Mouse (Mus musculus): ENCODE data around the gene Il17rb. TPM values are rescaled to one million over a fixed set of nuclear protein-coding genes. Genes with fewer than 3 reads are reported as not detected.

Il17rb gene
- polyA plus RNA-seq, 1 experiment from 2014 or later, result 1.1 TPM

- no peak for ATAC-seq (ENCODE audit: low FRiP score, low read depth)
- no peaks in the 10 kb centered on the region for H3K9me3 ChIP-seq
- H3K4me2 ChIP-seq (replicated peaks), result no peak overlapping the region
- H3K36me3 ChIP-seq, result no peaks in the 10 kb centered on the region
- no peak overlapping the region for H3K4me3 ChIP-seq
- H3K9ac ChIP-seq, result no peak overlapping the region
- no peaks in the 10 kb centered on the region for H3K4me1 ChIP-seq
- no peak overlapping the region for H3K27ac ChIP-seq
- H3K27me3 ChIP-seq, result no peaks in the 10 kb centered on the region
- 54% methylated on average over 8 of the region's 8 CpGs for WGBS
Observed at GRCm38 (mm10) chr14:30033405-30033804, 24.7 kb upstream of the Il17rb start.

- ATAC-seq (ENCODE audit: low FRiP score, low read depth), result no peak
- no peaks in the 10 kb centered on the region for H3K9me3 ChIP-seq
Observed at GRCm38 (mm10) chr14:30027378-30027777, 18.7 kb upstream of the Il17rb start.

GRCm38 (mm10) chr14:30024387-30024786, 15.7 kb upstream of the Il17rb start:
- H3K27ac ChIP-seq, result no peak overlapping the region
- WGBS, result 52% methylated on average over 7 of the region's 7 CpGs
- H3K9ac ChIP-seq, result no peak overlapping the region
- no peaks in the 10 kb centered on the region for H3K9me3 ChIP-seq
- no peaks in the 10 kb centered on the region for H3K36me3 ChIP-seq
- ATAC-seq (ENCODE audit: low FRiP score, low read depth), result no peak
- no peak overlapping the region for H3K4me3 ChIP-seq
- no peaks in the 10 kb centered on the region for H3K4me1 ChIP-seq
- no peak overlapping the region for H3K4me2 ChIP-seq (replicated peaks)
- no peaks in the 10 kb centered on the region for H3K27me3 ChIP-seq

More at GRCm38 (mm10) chr14:30027378-30027777, 18.7 kb upstream of the Il17rb start:
- H3K4me1 ChIP-seq, result no peaks in the 10 kb centered on the region
- no peak overlapping the region for H3K4me2 ChIP-seq (replicated peaks)
- H3K27me3 ChIP-seq, result no peaks in the 10 kb centered on the region
- WGBS, result 53% methylated on average over 2 of the region's 2 CpGs
- no peak overlapping the region for H3K4me3 ChIP-seq
- no peak overlapping the region for H3K9ac ChIP-seq
- H3K36me3 ChIP-seq, result no peaks in the 10 kb centered on the region
- H3K27ac ChIP-seq, result no peak overlapping the region

- H3K27ac ChIP-seq, result no peak overlapping the region
- no peak for ATAC-seq (ENCODE audit: low FRiP score, low read depth)
- no peaks in the 10 kb centered on the region for H3K9me3 ChIP-seq
- H3K9ac ChIP-seq, result no peak overlapping the region
- no peaks in the 10 kb centered on the region for H3K4me1 ChIP-seq
- H3K4me3 ChIP-seq, result no peak overlapping the region
- H3K27me3 ChIP-seq, result no peaks in the 10 kb centered on the region
- H3K4me2 ChIP-seq (replicated peaks), result no peak overlapping the region
- WGBS, result 87% methylated on average over 6 of the region's 6 CpGs
- H3K36me3 ChIP-seq, result no peaks in the 10 kb centered on the region
Observed at GRCm38 (mm10) chr14:30022471-30022870, 13.8 kb upstream of the Il17rb start.

GRCm38 (mm10) chr14:30019792-30020575, 11.3 kb upstream of the Il17rb start:
- Histone ChIP-seq H3K27ac (no peak overlapping the region), H3K9me3 (no peaks in the 10 kb centered on the region), H3K27me3 (no peaks in the 10 kb centered on the region), H3K4me2 (replicated peaks) (no peak overlapping the region), H3K36me3 (no peaks in the 10 kb centered on the region), H3K4me3 (no peak overlapping the region), H3K4me1 (no peaks in the 10 kb centered on the region), H3K9ac (no peak overlapping the region)
- 33% methylated on average over 9 of the region's 9 CpGs for WGBS
- no peak for ATAC-seq (ENCODE audit: low FRiP score, low read depth)

GRCm38 (mm10) chr14:30019375-30019774, 10.7 kb upstream of the Il17rb start:
- ATAC-seq (ENCODE audit: low FRiP score, low read depth), result no peak
- Histone ChIP-seq H3K4me1 (no peaks in the 10 kb centered on the region), H3K36me3 (no peaks in the 10 kb centered on the region), H3K9me3 (no peaks in the 10 kb centered on the region), H3K27ac (no peak overlapping the region), H3K4me2 (replicated peaks) (no peak overlapping the region), H3K4me3 (no peak overlapping the region), H3K9ac (no peak overlapping the region), H3K27me3 (no peaks in the 10 kb centered on the region)
- 94% methylated on average over 8 of the region's 8 CpGs for WGBS

- no peaks in the 10 kb centered on the region for H3K36me3 ChIP-seq
- no peaks in the 10 kb centered on the region for H3K27me3 ChIP-seq
- H3K9me3 ChIP-seq, result no peaks in the 10 kb centered on the region
- H3K4me3 ChIP-seq, result no peak overlapping the region
- no peaks in the 10 kb centered on the region for H3K4me1 ChIP-seq
- no peak overlapping the region for H3K4me2 ChIP-seq (replicated peaks)
- no peak for ATAC-seq (ENCODE audit: low FRiP score, low read depth)
- no peak overlapping the region for H3K9ac ChIP-seq
- WGBS, result 92% methylated on average over 6 of the region's 6 CpGs
- H3K27ac ChIP-seq, result no peak overlapping the region
Observed at GRCm38 (mm10) chr14:30018846-30019245, 10.2 kb upstream of the Il17rb start.

- Histone ChIP-seq H3K9ac (no peak overlapping the region), H3K4me3 (no peak overlapping the region), H3K36me3 (no peaks in the 10 kb centered on the region), H3K4me2 (replicated peaks) (no peak overlapping the region), H3K27me3 (no peaks in the 10 kb centered on the region), H3K9me3 (no peaks in the 10 kb centered on the region), H3K4me1 (no peaks in the 10 kb centered on the region), H3K27ac (no peak overlapping the region)
- no peak for ATAC-seq (ENCODE audit: low FRiP score, low read depth)
- WGBS, result 92% methylated on average over 4 of the region's 4 CpGs
Observed at GRCm38 (mm10) chr14:30018463-30018801, 9.7 kb upstream of the Il17rb start.

GRCm38 (mm10) chr14:30017794-30018462, 9.2 kb upstream of the Il17rb start:
- no peak overlapping the region for H3K4me3 ChIP-seq
- H3K4me2 ChIP-seq (replicated peaks), result no peak overlapping the region
- no peak for ATAC-seq (ENCODE audit: low FRiP score, low read depth)
- WGBS, result 87% methylated on average over 8 of the region's 8 CpGs
- no peak overlapping the region for H3K9ac ChIP-seq
- no peaks in the 10 kb centered on the region for H3K9me3 ChIP-seq
- no peaks in the 10 kb centered on the region for H3K27me3 ChIP-seq
- H3K27ac ChIP-seq, result no peak overlapping the region
- no peaks in the 10 kb centered on the region for H3K36me3 ChIP-seq
- H3K4me1 ChIP-seq, result 0 out of 2 replicates have a peak, but pooled peaks cover 2% of the 10 kb centered on the region

GRCm38 (mm10) chr14:30016666-30017065, 8.0 kb upstream of the Il17rb start:
- Histone ChIP-seq H3K4me1 (peaks cover 11% of the 10 kb centered on the region), H3K36me3 (no peaks in the 10 kb centered on the region), H3K27me3 (no peaks in the 10 kb centered on the region), H3K9ac (no peak overlapping the region), H3K4me3 (no peak overlapping the region), H3K9me3 (no peaks in the 10 kb centered on the region), H3K27ac (no peak overlapping the region), H3K4me2 (replicated peaks) (no peak overlapping the region)
- WGBS, result 89% methylated on average over 5 of the region's 5 CpGs
- no peak for ATAC-seq (ENCODE audit: low FRiP score, low read depth)

- peaks cover 11% of the 10 kb centered on the region for H3K27me3 ChIP-seq
- H3K4me1 ChIP-seq, result peaks cover 18% of the 10 kb centered on the region
- WGBS, result 53% methylated on average over 1 of the region's 1 CpGs
- no peak overlapping the region for H3K4me2 ChIP-seq (replicated peaks)
- H3K9ac ChIP-seq, result no peak overlapping the region
- no peaks in the 10 kb centered on the region for H3K36me3 ChIP-seq
- H3K9me3 ChIP-seq, result no peaks in the 10 kb centered on the region
- no peak overlapping the region for H3K27ac ChIP-seq
- no peak for ATAC-seq (ENCODE audit: low FRiP score, low read depth)
- H3K4me3 ChIP-seq, result no peak overlapping the region
Observed at GRCm38 (mm10) chr14:30015008-30015407, 6.3 kb upstream of the Il17rb start.

GRCm38 (mm10) chr14:30014487-30014886, 5.8 kb upstream of the Il17rb start:
- ATAC-seq (ENCODE audit: low FRiP score, low read depth), result no peak
- no peak overlapping the region for H3K9ac ChIP-seq
- WGBS, result 38% methylated on average over 10 of the region's 10 CpGs

More at GRCm38 (mm10) chr14:30014487-30014886, 5.8 kb upstream of the Il17rb start:
- H3K27ac ChIP-seq, result no peak overlapping the region
- no peaks in the 10 kb centered on the region for H3K36me3 ChIP-seq
- H3K4me3 ChIP-seq, result no peak overlapping the region
- H3K27me3 ChIP-seq, result peaks cover 16% of the 10 kb centered on the region
- no peak overlapping the region for H3K4me2 ChIP-seq (replicated peaks)
- no peaks in the 10 kb centered on the region for H3K9me3 ChIP-seq
- peaks cover 19% of the 10 kb centered on the region for H3K4me1 ChIP-seq

Data from limb, embryonic 13.5 days (tissue).